Mouse (Mus musculus) hindbrain, embryonic 10.5 days (tissue): ENCODE measurements around the gene Bves. TPM values are rescaled to one million over a fixed set of nuclear protein-coding genes. Genes with fewer than 3 reads are reported as not detected.

ENCODE experiments used
- polyA plus RNA-seq: library from polyadenylated mRNA; unstranded; fragments of >200 nt; fragmentation: Nextera tagmentation; extraction: Ambion mirVana; gene quantifications from 2 replicates; pipeline ENCODE4 v1.2.1, GENCODE M21; 2016

The Bves gene
- polyA plus RNA-seq, 1 experiment from 2014 or later, result 1.8 TPM

Other genes with a start within 250 kb of the Bves start
- gene Popdc3, start 157.7 kb upstream of the Bves start, polyA plus RNA-seq, result 0.11 and 0.18 TPM in 2 replicates
- gene Lin28b, start 150.6 kb downstream of the Bves start, polyA plus RNA-seq, result 19.9 and 40.8 TPM in 2 replicates
- gene Hace1, start 242.1 kb downstream of the Bves start, polyA plus RNA-seq, result 16.9 and 20.4 TPM in 2 replicates